Mouse (Mus musculus) forebrain, postnatal 0 days (tissue): ENCODE measurements around the gene Pgam2. TPM values are rescaled to one million over a fixed set of nuclear protein-coding genes. Genes with fewer than 3 reads are reported as not detected.

ENCODE experiments used
- ATAC-seq: fragments of 200-750 bp; cut with Nextera tagmentation; 2 replicates; pipeline ENCODE4 v1.8.0; 2017; ENCODE audit warnings: mild to moderate bottlenecking, moderate library complexity
- DNase-seq: peaks from one replicate; pipeline ENCODE4 v3.0.0-alpha.2; 2015
- H3K27ac ChIP-seq: fragments of 300-500 bp; sonication (generic); 2 replicates; pipeline ENCODE4 v1.5.1; 2014; ENCODE audit warnings: low read depth, mild to moderate bottlenecking, antibody characterized with exemption, low read length, moderate library complexity, mixed read lengths
- H3K27me3 ChIP-seq: fragments of 300-500 bp; sonication (generic); 2 replicates; pipeline ENCODE4 v1.6.1; 2014; ENCODE audit warnings: mild to moderate bottlenecking, low read length, mixed read lengths; ENCODE audit not compliant: insufficient read depth
- H3K36me3 ChIP-seq: fragments of 300-500 bp; sonication (generic); 2 replicates; pipeline ENCODE4 v1.6.1; 2014; ENCODE audit warnings: mild to moderate bottlenecking, moderate library complexity; ENCODE audit not compliant: insufficient read depth
- H3K4me1 ChIP-seq: fragments of 300-500 bp; sonication (generic); 2 replicates; pipeline ENCODE4 v1.6.1; 2014; ENCODE audit warnings: antibody characterized with exemption; ENCODE audit not compliant: insufficient read depth
- H3K4me2 ChIP-seq: fragments of 300-500 bp; sonication (generic); 2 replicates; pipeline ENCODE4 v1.6.1; 2014; ENCODE audit warnings: low read depth, mild to moderate bottlenecking, moderate library complexity
- H3K4me3 ChIP-seq: fragments of 300-500 bp; sonication (generic); 2 replicates; pipeline ENCODE4 v1.5.1; 2014; ENCODE audit warnings: low read depth, low read length, mixed read lengths
- H3K9ac ChIP-seq: fragments of 300-500 bp; sonication (generic); 2 replicates; pipeline ENCODE4 v1.6.1; 2014; ENCODE audit warnings: mild to moderate bottlenecking
- H3K9me3 ChIP-seq: fragments of 300-500 bp; sonication (generic); 2 replicates; pipeline ENCODE4 v1.6.1; 2016; ENCODE audit warnings: low read length
- CTCF ChIP-seq: sonication (generic); IDR thresholded peaks from 2 replicates; pipeline ENCODE4 v1.5.1; 2016; ENCODE audit warnings: antibody characterized with exemption, control low read depth, low read depth
- WGBS: fragments of 180-500 bp; shearing (Covaris S2); extraction: QIAGEN DNeasy Blood & Tissue Kit; methylation state at CpG from one replicate; pipeline ENCODE4 v1.1.7; 2014; 5-methylcytosine and 5-hydroxymethylcytosine counted together
- polyA plus RNA-seq: library from polyadenylated mRNA; unstranded; fragments of >200 nt; fragmentation: Nextera tagmentation; extraction: Ambion mirVana; gene quantifications from 2 replicates; pipeline ENCODE4 v1.2.1, GENCODE M21; 2015
- total RNA-seq: library from RNA; depleted of rRNA; stranded (reverse); fragments of >200 nt; gene quantifications from 2 replicates; pipeline ENCODE4 v1.2.3, GENCODE M21; 2014

Gene Pgam2
- total and polyA plus RNA-seq, 2 experiments from 2014 or later = 0.38 to 3.5 TPM

DNA sequence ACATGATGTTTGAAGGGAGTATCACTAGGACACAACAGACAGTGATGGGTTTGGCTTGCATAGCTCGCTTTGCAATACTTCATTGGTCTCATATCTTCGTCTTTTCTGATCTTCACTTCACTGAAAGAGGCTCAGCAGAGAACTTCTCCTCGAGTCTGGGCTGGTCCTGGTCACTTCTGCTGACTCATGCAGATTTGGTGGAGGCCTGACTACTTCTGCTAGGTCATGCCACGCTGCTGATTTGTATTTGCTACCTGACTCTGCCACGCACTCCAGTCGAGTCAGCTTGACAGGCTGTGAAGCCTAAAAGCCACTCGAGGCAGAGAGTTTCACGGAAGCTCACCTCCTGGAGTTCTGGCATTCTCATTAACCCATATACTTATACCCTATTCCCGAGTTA lies 4.4 kb upstream of the Pgam2 start:
- no peak for TF ChIP-seq CTCF

DNA sequence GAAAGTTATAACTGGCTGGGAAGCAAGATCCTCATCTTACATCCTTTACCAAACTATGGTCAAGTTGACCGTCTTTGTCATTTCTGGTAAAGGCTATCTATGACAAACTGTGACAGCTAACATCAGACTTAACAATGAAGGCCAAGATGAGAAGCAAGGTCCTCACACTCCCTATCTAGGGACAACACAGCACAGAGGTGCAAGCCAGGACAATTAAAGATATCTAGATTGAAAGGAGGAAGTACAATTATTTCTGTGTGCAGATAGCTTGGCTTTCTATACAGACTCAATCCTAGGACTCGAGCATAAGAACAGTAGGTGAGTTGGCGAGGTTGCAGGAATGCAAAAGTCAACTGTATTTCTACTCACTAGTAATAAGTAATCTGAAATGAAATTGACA lies 2.2 kb upstream of the Pgam2 start:
- Histone ChIP-seq H3K27me3 (no peaks in the 10 kb centered on the region), H3K9ac (no peak overlapping the region), H3K27ac (no peak overlapping the region), H3K36me3 (peaks cover 6% of the 10 kb centered on the region), H3K4me2 (no peak overlapping the region), H3K9me3 (no peaks in the 10 kb centered on the region), H3K4me3 (no peak overlapping the region), H3K4me1 (no peaks in the 10 kb centered on the region)
- no peak for DNase-seq
- no peak for TF ChIP-seq CTCF
- no peak for ATAC-seq
- WGBS = 88% methylated on average over 3 of the region's 3 CpGs

More for the DNA sequence above, 4.4 kb upstream of the Pgam2 start:
- Histone ChIP-seq H3K27me3 (no peaks in the 10 kb centered on the region), H3K4me3 (no peak overlapping the region), H3K36me3 (no peaks in the 10 kb centered on the region), H3K4me1 (no peaks in the 10 kb centered on the region), H3K27ac (no peak overlapping the region), H3K9me3 (no peaks in the 10 kb centered on the region), H3K4me2 (no peak overlapping the region), H3K9ac (no peak overlapping the region)
- no peak for ATAC-seq
- no peak for DNase-seq
- WGBS = 87% methylated on average over 9 of the region's 9 CpGs

DNA sequence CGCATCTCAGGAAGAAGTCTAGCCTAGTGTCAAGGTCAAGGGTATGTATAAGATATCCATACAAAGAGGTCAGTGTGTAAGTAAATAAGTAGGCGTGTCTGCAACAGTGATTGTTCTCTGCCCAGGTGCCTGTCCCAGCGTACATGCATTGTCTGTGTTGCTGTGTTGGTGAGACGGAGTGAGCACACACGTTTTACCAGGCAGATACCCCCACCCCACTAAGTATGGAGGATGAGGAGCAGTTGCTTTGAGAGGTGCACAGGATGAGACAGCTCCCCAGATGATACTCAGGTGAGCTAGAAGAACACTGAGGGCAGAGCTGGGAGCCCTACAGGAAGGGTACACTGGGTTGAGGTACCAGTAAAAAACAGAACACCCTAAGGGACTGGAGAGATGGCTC lies 641 bp upstream of the Pgam2 start:
- peaks cover 21% of the 10 kb centered on the region for H3K36me3 ChIP-seq
- 72% methylated on average over 5 of the region's 5 CpGs for WGBS
- H3K9me3 ChIP-seq = no peaks in the 10 kb centered on the region
- ATAC-seq (no peak), DNase-seq (no peak)
- H3K4me1 ChIP-seq = no peaks in the 10 kb centered on the region
- no peaks in the 10 kb centered on the region for H3K27me3 ChIP-seq
- H3K9ac ChIP-seq = no peak overlapping the region
- no peak for TF ChIP-seq CTCF
- no peak overlapping the region for H3K4me3 ChIP-seq
- no peak overlapping the region for H3K27ac ChIP-seq
- H3K4me2 ChIP-seq = no peak overlapping the region

DNA sequence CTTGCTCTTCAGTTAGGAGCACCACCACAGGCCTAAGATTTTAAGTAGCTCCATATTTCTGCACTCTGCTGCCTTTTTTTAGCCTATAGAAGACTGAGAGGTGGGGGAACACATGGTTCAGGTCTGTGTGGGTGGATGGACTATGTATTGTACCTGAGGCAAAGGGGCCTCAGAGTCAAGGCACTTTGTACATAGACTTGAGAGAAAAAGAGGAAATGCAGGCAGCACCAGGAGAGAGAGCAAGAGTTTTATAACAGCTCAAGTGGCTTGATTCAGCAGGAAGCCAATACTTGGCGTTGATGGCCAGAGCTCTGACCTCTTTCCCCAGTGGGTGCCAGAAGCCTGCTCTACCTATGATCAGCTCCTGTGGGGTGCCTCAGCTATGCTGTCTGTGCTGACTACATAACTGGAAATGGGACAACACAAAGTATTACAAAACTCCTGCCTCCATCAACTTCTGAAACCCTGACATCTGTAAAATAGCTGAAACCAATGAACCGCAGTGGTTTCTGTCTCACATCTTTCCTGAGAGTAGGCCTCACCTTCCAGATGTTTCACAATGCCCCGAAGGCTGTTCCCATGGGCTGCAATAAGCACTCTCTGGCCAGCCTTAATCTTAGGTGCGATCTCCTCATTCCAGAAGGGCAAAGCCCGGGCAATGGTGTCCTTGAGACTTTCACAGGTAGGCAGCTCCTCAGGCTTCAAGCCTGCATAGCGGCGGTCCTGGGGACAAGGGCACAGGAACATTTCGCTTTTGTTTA lies 896 bp downstream of the Pgam2 start:
- H3K9me3 ChIP-seq = no peaks in the 10 kb centered on the region
- ATAC-seq (no peak), DNase-seq (no peak)
- no peak overlapping the region for H3K4me3 ChIP-seq
- WGBS = 78% methylated on average over 8 of the region's 8 CpGs
- H3K36me3 ChIP-seq = peaks cover 35% of the 10 kb centered on the region
- H3K9ac ChIP-seq = no peak overlapping the region
- H3K4me1 ChIP-seq = no peaks in the 10 kb centered on the region
- no peak overlapping the region for H3K4me2 ChIP-seq
- TF ChIP-seq CTCF = no peak
- no peak overlapping the region for H3K27ac ChIP-seq
- H3K27me3 ChIP-seq = no peaks in the 10 kb centered on the region

DNA sequence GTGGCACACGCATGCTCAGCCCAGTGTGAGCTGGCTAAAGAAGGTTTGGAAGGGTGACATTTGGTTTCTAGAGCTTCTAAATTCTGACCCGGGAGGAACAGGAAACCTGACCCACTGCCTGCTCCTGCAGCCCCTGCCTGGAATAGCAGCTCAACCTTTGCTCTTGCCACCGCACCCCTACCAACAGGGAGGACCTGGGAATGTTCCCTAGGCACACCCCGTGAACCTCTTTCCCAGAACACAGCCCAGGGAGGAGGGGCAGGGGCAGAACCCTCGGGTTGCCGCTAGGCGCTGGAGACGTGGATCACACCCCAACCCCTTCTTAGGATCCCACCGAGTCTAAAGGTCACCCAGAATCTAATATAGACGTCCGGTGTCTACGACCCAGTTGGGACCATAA lies 1.5 kb downstream of the Pgam2 start:
- Histone ChIP-seq H3K27ac (no peak overlapping the region), H3K4me1 (no peaks in the 10 kb centered on the region), H3K4me3 (no peak overlapping the region), H3K4me2 (no peak overlapping the region), H3K9ac (no peak overlapping the region), H3K27me3 (no peaks in the 10 kb centered on the region), H3K36me3 (peaks cover 41% of the 10 kb centered on the region), H3K9me3 (no peaks in the 10 kb centered on the region)
- no peak for DNase-seq
- TF ChIP-seq CTCF = no peak
- no peak for ATAC-seq
- WGBS = 71% methylated on average over 12 of the region's 12 CpGs

DNA sequence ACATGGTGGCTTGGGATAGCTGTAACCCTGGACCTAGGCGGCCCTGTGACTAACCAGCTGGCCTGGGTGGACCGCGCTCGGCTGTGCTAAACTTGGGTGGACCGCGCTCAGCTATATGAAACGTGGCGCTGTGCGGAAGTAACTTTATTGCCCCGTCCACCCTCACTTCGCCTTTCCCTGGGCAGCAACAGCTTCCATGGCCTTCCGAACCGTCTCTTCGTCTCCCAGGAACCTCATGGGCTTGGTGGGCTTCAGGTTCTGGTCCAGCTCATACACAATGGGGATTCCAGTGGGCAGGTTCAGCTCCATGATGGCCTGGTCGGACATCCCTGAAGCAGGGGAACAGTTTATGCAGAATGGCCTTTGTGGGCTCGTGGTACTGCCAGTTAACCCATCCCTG lies 2.0 kb downstream of the Pgam2 start:
- no peaks in the 10 kb centered on the region for H3K27me3 ChIP-seq
- 94% methylated on average over 16 of the region's 16 CpGs for WGBS

DNA sequence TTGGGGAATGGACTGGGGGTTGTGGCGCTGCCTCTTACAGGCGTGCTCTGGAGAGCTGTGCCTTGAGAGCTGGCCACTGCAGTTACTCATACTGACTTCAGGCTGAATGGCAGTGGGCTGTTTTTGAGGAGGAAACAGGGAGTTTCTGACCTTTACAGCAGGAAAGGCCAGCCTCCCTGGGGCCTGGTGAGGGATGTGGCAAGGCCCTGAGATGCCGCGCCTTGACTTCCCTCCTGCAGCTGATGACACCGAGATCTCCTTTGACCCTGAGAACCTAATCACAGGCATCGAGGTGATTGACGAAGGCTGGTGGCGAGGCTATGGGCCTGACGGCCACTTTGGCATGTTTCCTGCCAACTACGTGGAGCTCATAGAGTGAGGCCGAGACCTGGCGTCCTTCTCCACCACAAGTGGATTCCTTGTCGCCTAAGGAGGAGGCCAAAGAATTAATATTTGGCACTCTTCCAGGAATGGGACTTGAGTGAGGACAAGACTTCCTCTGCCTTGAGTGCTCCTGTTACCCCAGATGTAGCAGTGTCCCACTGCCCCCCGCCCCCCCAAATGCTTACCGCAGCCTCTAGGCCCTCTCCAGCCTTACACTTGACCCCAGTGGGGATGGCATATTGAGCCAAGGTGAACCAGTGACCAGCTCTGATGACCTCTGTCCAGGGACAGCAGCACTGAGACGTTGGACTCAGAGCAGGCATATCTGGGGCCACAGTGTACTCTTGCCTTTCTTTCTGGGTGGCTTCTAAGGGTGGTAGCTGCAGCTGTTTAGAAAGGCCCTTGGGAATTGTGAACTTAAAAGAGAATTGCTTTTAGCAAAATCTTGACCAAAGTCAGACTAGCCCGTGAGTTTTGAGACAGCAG lies 3.7 kb downstream of the Pgam2 start:
- Histone ChIP-seq H3K4me1 (no peaks in the 10 kb centered on the region), H3K36me3 (peaks cover 60% of the 10 kb centered on the region), H3K9me3 (no peaks in the 10 kb centered on the region), H3K4me2 (no peak overlapping the region), H3K27me3 (no peaks in the 10 kb centered on the region), H3K4me3 (no peak overlapping the region), H3K27ac (no peak overlapping the region), H3K9ac (no peak overlapping the region)
- TF ChIP-seq CTCF = no peak
- DNase-seq (no peak), ATAC-seq (no peak)
- WGBS = 78% methylated on average over 17 of the region's 17 CpGs

More for the DNA sequence above, 2.0 kb downstream of the Pgam2 start:
- no peaks in the 10 kb centered on the region for H3K4me1 ChIP-seq
- no peaks in the 10 kb centered on the region for H3K9me3 ChIP-seq
- no peak overlapping the region for H3K27ac ChIP-seq
- H3K36me3 ChIP-seq = peaks cover 46% of the 10 kb centered on the region
- no peak for ATAC-seq
- no peak for TF ChIP-seq CTCF
- H3K4me2 ChIP-seq = no peak overlapping the region
- H3K9ac ChIP-seq = no peak overlapping the region
- DNase-seq = no peak
- H3K4me3 ChIP-seq = no peak overlapping the region
